In genomic region chr6:6689241-6689640, GRCm38 (mm10) we compare ENCODE assay signal across 19 mouse cellular contexts.
A peak's percentile ranks its signal among the peaks of the same experiment; 100 is the strongest.
DNase-seq lines count a peak whose midpoint lies in the region; ATAC-seq and TF ChIP-seq lines count a peak whose summit lies in the region.
"Had no signal": no experiment of that assay in that cellular context is flagged by ENCODE, and none has a peak within 500 bp of the region (broad histone marks: within the 10 kb centered on the region; RNA-seq: fewer than 3 reads in every experiment).

No protein-coding gene starts in this region.

- no peaks in the 10 kb centered on the region for H3K27me3 ChIP-seq in kidney, postnatal 0 days (ENCODE audit: insufficient read depth, low read length)
- H3K27me3 ChIP-seq in kidney, embryonic 15.5 days = no peaks in the 10 kb centered on the region
- H3K27me3 ChIP-seq in Patski = peaks cover 4% of the 10 kb centered on the region
- H3K27me3 ChIP-seq: embryonic facial prominence, embryonic 12.5 days; forebrain, embryonic 13.5 days; forebrain, embryonic 15.5 days had no signal

- no peaks in the 10 kb centered on the region for H3K36me3 ChIP-seq in kidney, postnatal 0 days (ENCODE audit: insufficient read depth, low read length)
- no peaks in the 10 kb centered on the region for H3K36me3 ChIP-seq in kidney, embryonic 15.5 days
- H3K36me3 ChIP-seq: embryonic facial prominence, embryonic 10.5 days; embryonic facial prominence, embryonic 12.5 days; forebrain, embryonic 15.5 days had no signal

- in situ Hi-C loops in Patski (cut with MboI; ENCODE audit: low pct_unique_long_range_greater_than_20kb) = no loop called here

- no peak overlapping the region for H3K27ac ChIP-seq in kidney, postnatal 0 days
- H3K27ac ChIP-seq in kidney, embryonic 15.5 days = no peak overlapping the region
- H3K27ac ChIP-seq: embryonic facial prominence, embryonic 10.5 days; embryonic facial prominence, embryonic 12.5 days; forebrain, embryonic 13.5 days; forebrain, embryonic 15.5 days had no signal

- 63% methylated on average over 5 of the region's 5 CpGs for WGBS in kidney, postnatal 0 days
- 72% methylated on average over 5 of the region's 5 CpGs for WGBS in kidney, embryonic 15.5 days

- H3K9ac ChIP-seq in kidney, postnatal 0 days (ENCODE audit: low read depth, low read length) = no peak overlapping the region
- H3K9ac ChIP-seq in kidney, embryonic 15.5 days = no peak overlapping the region
- H3K9ac ChIP-seq: embryonic facial prominence, embryonic 12.5 days; forebrain, embryonic 13.5 days; forebrain, embryonic 15.5 days; forebrain, postnatal 0 days had no signal

- ATAC-seq in kidney, postnatal 0 days (replicated peaks; ENCODE audit: low FRiP score, low read depth) = no peak
- ATAC-seq in kidney, embryonic 15.5 days (replicated peaks; ENCODE audit: low FRiP score) = no peak
- no peak for ATAC-seq in Patski
- ATAC-seq: forebrain, embryonic 13.5 days; forebrain, embryonic 15.5 days; forebrain, postnatal 0 days had no signal

- H3K4me2 ChIP-seq in kidney, postnatal 0 days (ENCODE audit: low read length) = no peak overlapping the region
- no peak overlapping the region for H3K4me2 ChIP-seq in kidney, embryonic 15.5 days
- H3K4me2 ChIP-seq: embryonic facial prominence, embryonic 12.5 days; forebrain, embryonic 13.5 days; forebrain, embryonic 15.5 days had no signal

- no peak overlapping the region for H3K4me3 ChIP-seq in kidney, postnatal 0 days (replicated peaks; ENCODE audit: low read depth, low read length)
- H3K4me3 ChIP-seq in kidney, embryonic 15.5 days (replicated peaks) = no peak overlapping the region
- H3K4me3 ChIP-seq: embryonic facial prominence, embryonic 10.5 days; embryonic facial prominence, embryonic 12.5 days; forebrain, embryonic 13.5 days; forebrain, embryonic 15.5 days had no signal

- no peaks in the 10 kb centered on the region for H3K9me3 ChIP-seq in kidney, postnatal 0 days (replicated peaks; ENCODE audit: low read length)
- H3K9me3 ChIP-seq in kidney, embryonic 15.5 days (replicated peaks) = no peaks in the 10 kb centered on the region
- H3K9me3 ChIP-seq: embryonic facial prominence, embryonic 10.5 days; embryonic facial prominence, embryonic 12.5 days; forebrain, embryonic 13.5 days; forebrain, embryonic 15.5 days had no signal

- DNase-seq in kidney, postnatal 0 days (ENCODE audit: low spot score) = peak; percentile 57
- peak; percentile 30 for DNase-seq in 3134 (ENCODE audit: extremely low read depth, insufficient read length, low spot score)
- DNase-seq in Patski (ENCODE audit: low read depth, low spot score) = peak; percentile 62
- DNase-seq in heart, postnatal 4 days = no peak
- no peak for DNase-seq in spleen, adult 12 weeks (ENCODE audit: low spot score)
- DNase-seq: adrenal gland, adult 2 months; adrenal gland, postnatal 10 days; adrenal gland, postnatal 25 days; cerebellum, adult 11-12 months; cerebellum, adult 2 months; cerebellum, adult 9-10 months; cerebellum, postnatal 10 days; cerebellum, postnatal 25 days; forebrain, postnatal 0 days had no signal

- CTCF ChIA-PET in Patski (lab: Charles Lee) = no interaction called here

- no peak for TF ChIP-seq CTCF in kidney, postnatal 0 days (IDR thresholded peaks at IDR 0.05; ENCODE audit: low read depth)
- no peak for TF ChIP-seq CTCF in Patski (IDR thresholded peaks at IDR 0.05)

- H3K4me1 ChIP-seq in kidney, postnatal 0 days (replicated peaks; ENCODE audit: insufficient read depth, low read length) = no peaks in the 10 kb centered on the region
- no peaks in the 10 kb centered on the region for H3K4me1 ChIP-seq in kidney, embryonic 15.5 days
- H3K4me1 ChIP-seq: embryonic facial prominence, embryonic 12.5 days had no signal

- POLR2A ChIA-PET in Patski (lab: Charles Lee) = no interaction called here

Comparison
In these comparisons a context has a peak if more than half of its experiments do, and no peak if none do; other contexts are left out.
1. DNase-seq: peak in kidney, postnatal 0 days (single experiment), 3134 (single experiment) and Patski (single experiment); none in heart, postnatal 4 days (single experiment) and spleen, adult 12 weeks (single experiment).